Mouse (Mus musculus) T-helper 1 cell (primary cell): Measurements from ENCODE around the gene Susd3.

Source experiments
- in situ Hi-C: fragments of 300-600 bp; cut with MboI, MseI; formaldehyde crosslinking; loops from one replicate; pipeline ENCODE4 v1.15.1; 2025; ENCODE audit warnings: high pct_unique_total_duplicates

Gene Susd3

DNA sequence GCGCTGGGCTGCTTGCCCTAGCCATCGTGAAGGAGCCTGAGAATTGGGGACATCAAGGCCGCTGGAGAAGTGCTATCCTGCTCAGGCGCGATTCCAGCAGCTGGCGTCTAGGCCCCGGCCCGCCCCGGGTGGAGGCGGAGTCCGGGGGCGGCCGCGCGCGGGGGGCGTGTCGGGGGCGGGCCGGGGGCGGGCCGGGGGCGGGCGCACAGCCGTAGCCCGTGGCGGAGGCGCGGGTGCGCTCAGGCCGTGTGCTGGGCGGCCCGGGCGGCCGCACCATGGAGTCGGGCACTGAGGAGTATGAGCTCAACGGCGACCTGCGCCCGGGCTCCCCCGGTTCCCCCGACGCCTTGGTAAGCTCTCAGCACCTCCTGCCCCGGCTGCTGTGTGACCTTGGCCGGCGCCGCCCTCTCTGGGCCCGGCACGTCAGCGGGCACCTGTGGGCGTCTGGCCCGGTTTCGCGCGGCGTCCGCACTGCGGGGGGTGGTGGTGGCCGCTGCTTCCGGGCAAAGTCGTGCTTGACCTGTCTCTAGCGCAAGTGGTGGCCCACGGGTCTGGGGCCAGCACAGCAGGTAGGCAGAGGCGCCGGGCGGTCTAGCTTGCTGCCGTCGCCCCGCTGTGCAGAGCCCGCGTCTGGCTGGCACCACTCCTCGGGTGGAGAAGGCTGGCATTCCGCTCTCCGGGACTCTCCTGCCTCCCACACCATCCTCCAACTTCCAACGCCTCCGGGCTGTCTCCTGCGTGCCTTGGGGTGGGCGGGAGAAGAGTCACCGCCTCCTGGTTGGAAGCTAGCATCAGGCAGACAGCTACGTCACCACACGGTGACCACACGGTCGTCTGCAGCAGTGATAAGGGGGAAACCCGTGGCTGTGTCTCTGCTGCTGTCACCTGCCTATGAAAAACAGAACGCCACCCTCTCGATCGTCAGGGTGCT lies 61.0 kb downstream of the Susd3 start, which contains the start of gene Ninj1:
Gene Ninj1 (plus strand): TSS at position 198 of the 931 bp plus-strand sequence.
- in situ Hi-C loops, result no loop called here

DNA sequence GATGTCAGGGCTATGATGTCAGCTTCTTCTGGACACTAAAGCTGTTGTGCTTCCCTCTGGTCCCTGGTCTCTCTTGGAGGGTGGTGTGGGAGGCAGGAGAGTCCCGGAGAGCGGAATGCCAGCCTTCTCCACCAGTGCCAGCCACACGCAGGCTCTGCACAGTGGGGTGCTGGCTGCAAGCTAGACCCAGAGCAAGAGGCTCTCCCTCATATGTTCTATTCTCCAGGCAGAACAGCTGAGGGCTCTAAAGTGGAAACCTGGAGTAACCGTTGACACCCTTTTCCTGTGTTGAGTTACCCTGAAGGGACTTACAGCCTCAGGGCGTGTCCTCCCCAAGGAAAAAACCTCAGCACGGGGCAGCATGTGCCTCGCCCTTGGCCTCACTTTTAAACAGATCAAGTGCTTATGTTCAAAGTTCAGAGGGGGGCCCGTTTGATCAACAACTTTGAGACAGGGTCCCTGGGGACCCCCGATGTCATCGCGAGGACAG lies 61.7 kb downstream of the Susd3 start:
- in situ Hi-C loops, result no loop called here

DNA sequence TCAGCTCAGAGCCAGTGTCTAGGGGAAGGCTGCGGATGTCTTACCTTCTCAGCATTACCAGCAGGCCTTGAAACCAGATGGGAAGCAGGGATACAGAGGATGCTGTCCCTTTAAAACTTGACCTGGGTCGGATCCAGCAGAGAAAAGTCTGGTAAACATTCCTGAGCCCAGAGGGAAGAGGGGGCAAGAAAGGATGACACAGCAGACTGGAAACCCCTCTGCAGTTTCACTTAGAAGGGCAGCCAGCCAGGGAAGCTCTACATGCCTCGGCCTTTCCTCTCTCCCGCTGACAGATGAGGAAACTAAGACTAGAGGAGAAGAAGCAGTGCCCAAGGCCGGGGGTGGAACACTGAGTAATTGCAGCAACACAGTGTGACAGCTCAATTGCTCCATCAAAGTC lies 64.9 kb downstream of the Susd3 start:
- in situ Hi-C loops, result no loop called here

DNA sequence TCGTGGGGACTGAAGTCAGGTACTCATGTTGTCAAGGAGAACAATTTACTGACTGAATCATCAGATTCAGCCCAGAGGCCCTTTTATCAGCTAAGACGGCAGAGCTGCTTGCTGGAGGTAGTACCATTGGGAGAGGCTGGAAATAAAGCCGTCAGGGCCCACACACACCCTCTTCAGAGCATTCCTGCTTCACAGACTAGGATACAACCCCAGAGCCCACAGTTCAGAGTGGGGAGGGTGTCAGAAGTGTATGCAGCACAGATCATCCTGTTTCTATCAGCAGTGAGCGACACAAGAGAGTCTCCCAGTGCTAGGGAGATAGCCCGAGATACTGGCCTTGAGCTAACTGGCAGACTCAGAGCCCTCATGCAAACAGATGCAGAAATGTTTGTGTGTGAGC lies 65.3 kb downstream of the Susd3 start:
- in situ Hi-C loops, result no loop called here

DNA sequence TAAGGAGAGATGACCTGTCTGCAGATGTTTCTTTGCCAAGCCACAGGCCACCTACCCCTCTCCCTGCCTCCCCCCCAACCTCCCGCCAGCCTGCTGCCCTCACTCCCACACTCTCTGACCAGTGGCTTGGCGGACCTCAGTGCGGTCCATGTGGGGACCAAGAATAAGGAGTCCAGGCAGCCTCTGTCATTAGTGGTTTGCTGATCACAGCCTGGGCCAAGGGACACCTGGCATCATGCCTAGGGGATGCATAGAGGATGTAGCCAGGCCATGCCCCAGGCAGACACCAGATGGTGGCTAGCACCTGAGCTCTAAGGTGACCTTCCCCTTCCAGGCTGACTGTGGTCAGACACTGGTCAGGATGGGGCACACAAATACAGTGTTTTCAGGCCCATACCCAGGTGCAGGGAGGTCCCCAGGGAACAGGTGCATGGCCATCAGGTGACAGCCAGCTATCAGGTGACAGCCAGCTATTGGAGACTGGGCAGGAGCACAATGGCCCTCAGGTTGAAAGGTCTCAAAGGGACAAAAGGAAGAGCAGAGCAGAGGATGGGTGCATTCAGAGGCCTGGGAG lies 67.0 kb downstream of the Susd3 start:
- in situ Hi-C loops, result no loop called here

DNA sequence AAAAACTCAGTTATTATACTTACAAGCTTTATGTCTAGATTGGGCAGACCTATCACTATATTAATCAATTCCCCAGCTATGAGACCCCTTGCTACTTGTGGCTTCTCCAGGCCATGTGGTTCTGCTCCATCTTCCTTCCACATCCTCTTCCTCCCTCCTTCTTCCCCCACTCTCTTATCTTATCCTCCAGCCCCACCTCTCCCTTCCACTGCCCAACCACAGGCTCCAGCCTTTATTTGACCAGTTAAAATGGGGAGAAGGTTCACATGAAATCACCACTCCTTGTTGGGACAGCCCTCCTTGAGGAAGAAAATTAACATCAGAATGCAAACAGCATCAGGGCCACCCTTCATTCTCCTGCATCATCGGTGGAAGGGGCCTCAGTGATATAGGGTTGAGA lies 67.8 kb downstream of the Susd3 start:
- in situ Hi-C loops, result no loop called here
